Mouse (Mus musculus): ENCODE data around the gene Eml6. TPM values are rescaled to one million over a fixed set of nuclear protein-coding genes. Genes with fewer than 3 reads are reported as not detected.

Eml6 gene
- polyA plus RNA-seq, 1 experiment from 2014 or later: 0.13 TPM

- H3K4me2 ChIP-seq (ENCODE audit: low read depth, low read length): no peak overlapping the region
Observed at GRCm38 (mm10) chr11:29864269-29864668, 161.6 kb downstream of the Eml6 start.

GRCm38 (mm10) chr11:29861750-29862397 lies 164.0 kb downstream of the Eml6 start:
- H3K9me3 ChIP-seq (ENCODE audit: low read length): no peaks in the 10 kb centered on the region
- H3K36me3 ChIP-seq (replicated peaks; ENCODE audit: insufficient read depth, low read length): no peaks in the 10 kb centered on the region
- TF ChIP-seq CTCF (IDR thresholded peaks at IDR 0.05; ENCODE audit: low read depth) (peak; percentile 71), EP300 (IDR thresholded peaks at IDR 0.05; ENCODE audit: low read depth) (no peak)
- no peak for ATAC-seq
- no peaks in the 10 kb centered on the region for H3K4me1 ChIP-seq (ENCODE audit: insufficient read depth)
- no peak overlapping the region for H3K4me3 ChIP-seq (ENCODE audit: low read depth, low read length)
- WGBS (ENCODE audit: insufficient replicate concordance): 46% methylated on average over 2 of the region's 2 CpGs
- H3K27ac ChIP-seq (ENCODE audit: low read depth): no peak overlapping the region
- H3K9ac ChIP-seq (replicated peaks): no peak overlapping the region
- DNase-seq: peak; percentile 41
- no peaks in the 10 kb centered on the region for H3K27me3 ChIP-seq (ENCODE audit: insufficient read depth, low read length)
- no peak overlapping the region for H3K4me2 ChIP-seq (ENCODE audit: low read depth, low read length)

More at GRCm38 (mm10) chr11:29864269-29864668, 161.6 kb downstream of the Eml6 start:
- Histone ChIP-seq H3K9ac (replicated peaks) (no peak overlapping the region), H3K27ac (ENCODE audit: low read depth) (no peak overlapping the region), H3K4me1 (ENCODE audit: insufficient read depth) (no peaks in the 10 kb centered on the region), H3K27me3 (ENCODE audit: insufficient read depth, low read length) (no peaks in the 10 kb centered on the region), H3K9me3 (ENCODE audit: low read length) (no peaks in the 10 kb centered on the region), H3K36me3 (replicated peaks; ENCODE audit: insufficient read depth, low read length) (no peaks in the 10 kb centered on the region), H3K4me3 (ENCODE audit: low read depth, low read length) (no peak overlapping the region)
- no peak for TF ChIP-seq EP300 (IDR thresholded peaks at IDR 0.05; ENCODE audit: low read depth)
- TF ChIP-seq CTCF (IDR thresholded peaks at IDR 0.05; ENCODE audit: low read depth): no peak
- ATAC-seq (no peak), DNase-seq (no peak)

GRCm38 (mm10) chr11:29861040-29861439 lies 164.8 kb downstream of the Eml6 start:
- Histone ChIP-seq H3K9ac (replicated peaks) (no peak overlapping the region), H3K4me2 (ENCODE audit: low read depth, low read length) (no peak overlapping the region), H3K4me1 (ENCODE audit: insufficient read depth) (no peaks in the 10 kb centered on the region), H3K4me3 (ENCODE audit: low read depth, low read length) (no peak overlapping the region), H3K27ac (ENCODE audit: low read depth) (no peak overlapping the region), H3K9me3 (ENCODE audit: low read length) (no peaks in the 10 kb centered on the region), H3K27me3 (ENCODE audit: insufficient read depth, low read length) (no peaks in the 10 kb centered on the region), H3K36me3 (replicated peaks; ENCODE audit: insufficient read depth, low read length) (no peaks in the 10 kb centered on the region)
- TF ChIP-seq CTCF (IDR thresholded peaks at IDR 0.05; ENCODE audit: low read depth): no peak
- TF ChIP-seq EP300 (IDR thresholded peaks at IDR 0.05; ENCODE audit: low read depth): no peak
- no peak for ATAC-seq
- no peak for DNase-seq
- WGBS (ENCODE audit: insufficient replicate concordance): 75% methylated on average over 2 of the region's 2 CpGs

GRCm38 (mm10) chr11:29840606-29841227 lies 185.1 kb downstream of the Eml6 start:
- Histone ChIP-seq H3K4me2 (ENCODE audit: low read depth, low read length) (no peak overlapping the region), H3K9ac (replicated peaks) (no peak overlapping the region), H3K36me3 (replicated peaks; ENCODE audit: insufficient read depth, low read length) (no peaks in the 10 kb centered on the region), H3K4me1 (ENCODE audit: insufficient read depth) (no peaks in the 10 kb centered on the region), H3K9me3 (ENCODE audit: low read length) (no peaks in the 10 kb centered on the region), H3K27ac (ENCODE audit: low read depth) (no peak overlapping the region), H3K27me3 (ENCODE audit: insufficient read depth, low read length) (no peaks in the 10 kb centered on the region), H3K4me3 (ENCODE audit: low read depth, low read length) (no peak overlapping the region)
- 79% methylated on average over 3 of the region's 3 CpGs for WGBS (ENCODE audit: insufficient replicate concordance)
- DNase-seq: no peak
- no peak for ATAC-seq
- TF ChIP-seq EP300 (IDR thresholded peaks at IDR 0.05; ENCODE audit: low read depth): no peak

GRCm38 (mm10) chr11:29839781-29840180 lies 186.1 kb downstream of the Eml6 start:
- no peak for DNase-seq
- TF ChIP-seq CTCF (IDR thresholded peaks at IDR 0.05; ENCODE audit: low read depth) (no peak), EP300 (IDR thresholded peaks at IDR 0.05; ENCODE audit: low read depth) (no peak)
- H3K27me3 ChIP-seq (ENCODE audit: insufficient read depth, low read length): no peaks in the 10 kb centered on the region
- H3K9me3 ChIP-seq (ENCODE audit: low read length): no peaks in the 10 kb centered on the region
- H3K9ac ChIP-seq (replicated peaks): no peak overlapping the region
- peak; percentile 33; the same call in 1 of the 2 replicates for ATAC-seq
- H3K4me1 ChIP-seq (ENCODE audit: insufficient read depth): no peaks in the 10 kb centered on the region
- WGBS (ENCODE audit: insufficient replicate concordance): 45% methylated on average over 3 of the region's 3 CpGs
- H3K4me2 ChIP-seq (ENCODE audit: low read depth, low read length): no peak overlapping the region
- H3K36me3 ChIP-seq (replicated peaks; ENCODE audit: insufficient read depth, low read length): no peaks in the 10 kb centered on the region
- H3K27ac ChIP-seq (ENCODE audit: low read depth): no peak overlapping the region
- no peak overlapping the region for H3K4me3 ChIP-seq (ENCODE audit: low read depth, low read length)

- no peaks in the 10 kb centered on the region for H3K9me3 ChIP-seq (ENCODE audit: low read length)
- no peak for TF ChIP-seq EP300 (IDR thresholded peaks at IDR 0.05; ENCODE audit: low read depth)
- no peak for TF ChIP-seq CTCF (IDR thresholded peaks at IDR 0.05; ENCODE audit: low read depth)
Observed at GRCm38 (mm10) chr11:29837066-29837465, 188.8 kb downstream of the Eml6 start.

More at GRCm38 (mm10) chr11:29837066-29837465, 188.8 kb downstream of the Eml6 start:
- Histone ChIP-seq H3K9ac (replicated peaks) (no peak overlapping the region), H3K27me3 (ENCODE audit: insufficient read depth, low read length) (no peaks in the 10 kb centered on the region), H3K4me3 (ENCODE audit: low read depth, low read length) (no peak overlapping the region), H3K4me1 (ENCODE audit: insufficient read depth) (no peaks in the 10 kb centered on the region), H3K36me3 (replicated peaks; ENCODE audit: insufficient read depth, low read length) (no peaks in the 10 kb centered on the region), H3K27ac (ENCODE audit: low read depth) (no peak overlapping the region), H3K4me2 (ENCODE audit: low read depth, low read length) (no peak overlapping the region)
- no peak for DNase-seq
- ATAC-seq: no peak
